Mouse (Mus musculus) lung, embryonic 15.5 days (tissue): ENCODE data around the gene Echs1. TPM values are rescaled to one million over a fixed set of nuclear protein-coding genes. Genes with fewer than 3 reads are reported as not detected.
A peak's percentile ranks its signal among the peaks of the same experiment; 100 is the strongest.

Source experiments
- ATAC-seq: fragments of 200-750 bp; cut with Nextera tagmentation; 2 replicates; pipeline ENCODE4 v1.8.0; 2017; ENCODE audit warnings: moderate number of reproducible peaks, borderline replicate concordance; ENCODE audit not compliant: low FRiP score, low TSS enrichment; ENCODE audit errors: extremely low read depth
- H3K27ac ChIP-seq: fragments of 300-500 bp; sonication (generic); 2 replicates; pipeline ENCODE4 v1.5.1; 2015; ENCODE audit warnings: moderate library complexity, mild to moderate bottlenecking, inconsistent platforms
- H3K27me3 ChIP-seq: fragments of 300-500 bp; sonication (generic); 2 replicates; pipeline ENCODE4 v1.6.1; 2015; ENCODE audit warnings: inconsistent platforms
- H3K36me3 ChIP-seq: fragments of 300-500 bp; sonication (generic); 2 replicates; pipeline ENCODE4 v1.6.1; 2015; ENCODE audit warnings: inconsistent platforms
- H3K4me1 ChIP-seq: fragments of 300-500 bp; sonication (generic); 2 replicates; pipeline ENCODE4 v1.6.1; 2015; ENCODE audit warnings: inconsistent platforms
- H3K4me2 ChIP-seq: fragments of 300-500 bp; sonication (generic); 2 replicates; pipeline ENCODE4 v1.6.1; 2015; ENCODE audit warnings: inconsistent platforms, mild to moderate bottlenecking, moderate library complexity
- H3K4me3 ChIP-seq: fragments of 300-500 bp; sonication (generic); 2 replicates; pipeline ENCODE4 v1.5.1; 2015; ENCODE audit warnings: mild to moderate bottlenecking, inconsistent platforms
- H3K9ac ChIP-seq: fragments of 300-500 bp; sonication (generic); 2 replicates; pipeline ENCODE4 v1.6.1; 2015; ENCODE audit warnings: inconsistent platforms
- H3K9me3 ChIP-seq: fragments of 300-500 bp; sonication (generic); 2 replicates; pipeline ENCODE4 v1.6.1; 2016; ENCODE audit warnings: inconsistent platforms
- WGBS: fragments of 180-500 bp; shearing (Covaris S2); methylation state at CpG from one replicate; pipeline ENCODE4 v1.1.7; 2015; 5-methylcytosine and 5-hydroxymethylcytosine counted together
- polyA plus RNA-seq: library from polyadenylated mRNA; unstranded; fragments of >200 nt; fragmentation: Nextera tagmentation; extraction: Ambion mirVana; gene quantifications from 2 replicates; pipeline ENCODE4 v1.2.1, GENCODE M21; 2015

Gene Echs1
- polyA plus RNA-seq, 1 experiment from 2014 or later, result 147 TPM

DNA sequence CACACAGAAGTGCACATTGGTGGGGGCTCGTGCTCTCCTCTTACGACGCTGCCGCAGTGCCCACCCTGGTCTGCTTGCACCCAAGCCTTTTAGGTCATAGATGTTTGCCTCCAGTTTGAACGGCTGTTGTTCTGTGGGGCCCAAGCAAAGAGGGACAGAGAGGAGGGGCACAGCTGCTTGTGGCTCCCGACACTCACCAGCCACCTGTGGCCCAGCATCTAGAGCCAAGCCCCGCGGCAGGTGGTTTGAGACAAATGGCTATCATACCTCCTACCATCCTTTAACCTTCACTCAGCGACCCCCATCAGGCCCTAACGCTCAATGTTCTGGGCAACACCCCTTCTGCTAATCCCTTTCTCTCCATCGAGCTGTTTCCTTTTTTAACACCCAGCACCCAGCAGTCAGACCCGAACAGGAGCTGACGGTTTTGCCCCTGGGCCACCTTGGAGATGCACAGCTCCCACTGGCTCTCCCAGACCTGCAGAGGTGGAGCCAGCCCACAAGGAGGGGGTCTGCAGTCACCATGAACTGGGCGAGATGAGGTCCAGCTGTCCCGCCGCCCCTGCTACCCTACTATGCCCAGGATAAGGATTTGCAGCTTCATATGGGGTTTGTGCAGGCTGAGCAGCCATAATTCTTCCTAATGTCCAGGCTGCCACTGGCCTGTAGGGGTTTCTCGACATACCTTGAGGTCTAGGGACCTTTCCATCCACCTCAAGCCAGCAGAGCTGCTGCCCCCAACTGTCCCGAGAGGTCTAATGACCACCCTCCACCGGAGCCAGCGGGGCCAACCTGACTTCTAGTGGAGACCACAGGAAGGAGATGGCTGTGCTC, 34.7 kb downstream of the Echs1 start:
- Histone ChIP-seq H3K4me2 (no peak overlapping the region), H3K4me3 (no peak overlapping the region), H3K9me3 (no peaks in the 10 kb centered on the region), H3K4me1 (no peaks in the 10 kb centered on the region), H3K36me3 (no peaks in the 10 kb centered on the region), H3K27me3 (peaks cover 42% of the 10 kb centered on the region), H3K9ac (no peak overlapping the region), H3K27ac (no peak overlapping the region)
- WGBS, result 22% methylated on average over 20 of the region's 20 CpGs
- ATAC-seq, result 0 out of 2 replicates have a peak, but pooled peaks have one; percentile 5

- 1% methylated on average over 24 of the region's 24 CpGs for WGBS
- H3K9me3 ChIP-seq, result no peaks in the 10 kb centered on the region
- H3K4me1 ChIP-seq, result no peaks in the 10 kb centered on the region
- H3K36me3 ChIP-seq, result no peaks in the 10 kb centered on the region
- peak overlapping the region; percentile 12 for H3K4me3 ChIP-seq
- H3K9ac ChIP-seq, result no peak overlapping the region
- peaks cover 42% of the 10 kb centered on the region for H3K27me3 ChIP-seq
- ATAC-seq, result peak; percentile 75; the same call in 1 of the 2 replicates
- H3K27ac ChIP-seq, result no peak overlapping the region
- H3K4me2 ChIP-seq, result peak overlapping the region; percentile 38
These were observed 35.6 kb downstream of the Echs1 start for GRCm38 (mm10) chr7:140080503-140081156.

- H3K4me2 ChIP-seq, result no peak overlapping the region
- no peaks in the 10 kb centered on the region for H3K4me1 ChIP-seq
- H3K4me3 ChIP-seq, result no peak overlapping the region
- peaks cover 42% of the 10 kb centered on the region for H3K27me3 ChIP-seq
- no peak for ATAC-seq
- no peaks in the 10 kb centered on the region for H3K36me3 ChIP-seq
- H3K27ac ChIP-seq, result no peak overlapping the region
- H3K9me3 ChIP-seq, result no peaks in the 10 kb centered on the region
- 7% methylated on average over 5 of the region's 5 CpGs for WGBS
- H3K9ac ChIP-seq, result no peak overlapping the region
These were observed 37.6 kb downstream of the Echs1 start for GRCm38 (mm10) chr7:140078711-140079110.

GRCm38 (mm10) chr7:140077698-140078097, 38.6 kb downstream of the Echs1 start:
- Histone ChIP-seq H3K36me3 (no peaks in the 10 kb centered on the region), H3K4me3 (no peak overlapping the region), H3K9me3 (no peaks in the 10 kb centered on the region), H3K27me3 (peaks cover 42% of the 10 kb centered on the region), H3K27ac (no peak overlapping the region), H3K9ac (no peak overlapping the region), H3K4me1 (no peaks in the 10 kb centered on the region), H3K4me2 (no peak overlapping the region)
- WGBS, result 70% methylated on average over 6 of the region's 6 CpGs
- ATAC-seq, result no peak

- H3K27me3 ChIP-seq, result peaks cover 21% of the 10 kb centered on the region
- H3K36me3 ChIP-seq, result no peaks in the 10 kb centered on the region
- peak overlapping the region; percentile 32 for H3K4me3 ChIP-seq
- peak overlapping the region; percentile 55 for H3K4me2 ChIP-seq
- ATAC-seq, result peak; percentile 51; the same call in 1 of the 2 replicates
- 26% methylated on average over 38 of the region's 39 CpGs for WGBS
- H3K9ac ChIP-seq, result 0 out of 2 replicates have a peak overlapping the region, but pooled peaks have one; percentile 10
- H3K27ac ChIP-seq, result no peak overlapping the region
- no peaks in the 10 kb centered on the region for H3K9me3 ChIP-seq
- no peaks in the 10 kb centered on the region for H3K4me1 ChIP-seq
These were observed 46.1 kb downstream of the Echs1 start for GRCm38 (mm10) chr7:140070042-140070711.

DNA sequence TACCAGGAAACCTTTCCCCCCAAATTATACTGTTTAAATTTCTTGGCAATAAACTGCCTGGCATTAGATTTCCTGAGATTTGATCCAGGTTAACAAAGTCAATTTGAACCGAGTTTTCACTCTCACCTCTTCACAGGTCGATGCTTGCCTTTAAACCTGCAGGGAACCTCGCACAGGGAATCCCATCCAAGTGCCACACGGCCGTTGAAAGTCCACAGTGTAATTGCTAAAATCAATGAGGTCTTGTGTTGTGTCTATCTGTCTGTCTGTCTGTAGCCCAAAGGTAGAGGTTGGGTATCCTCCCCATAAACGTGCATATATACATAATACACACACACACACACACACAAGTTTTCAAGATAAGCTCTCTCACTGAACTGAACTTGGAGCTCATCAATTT, 48.9 kb downstream of the Echs1 start:
- Histone ChIP-seq H3K36me3 (no peaks in the 10 kb centered on the region), H3K9me3 (no peaks in the 10 kb centered on the region), H3K27me3 (peaks cover 44% of the 10 kb centered on the region), H3K4me3 (no peak overlapping the region), H3K4me1 (no peaks in the 10 kb centered on the region), H3K9ac (no peak overlapping the region), H3K27ac (no peak overlapping the region), H3K4me2 (no peak overlapping the region)
- no peak for ATAC-seq
- WGBS, result 62% methylated on average over 6 of the region's 6 CpGs

- Histone ChIP-seq H3K36me3 (no peaks in the 10 kb centered on the region), H3K27me3 (peaks cover 78% of the 10 kb centered on the region)
- 18% methylated on average over 7 of the region's 7 CpGs for WGBS
These were observed 53.2 kb downstream of the Echs1 start for GRCm38 (mm10) chr7:140063092-140063491.

DNA sequence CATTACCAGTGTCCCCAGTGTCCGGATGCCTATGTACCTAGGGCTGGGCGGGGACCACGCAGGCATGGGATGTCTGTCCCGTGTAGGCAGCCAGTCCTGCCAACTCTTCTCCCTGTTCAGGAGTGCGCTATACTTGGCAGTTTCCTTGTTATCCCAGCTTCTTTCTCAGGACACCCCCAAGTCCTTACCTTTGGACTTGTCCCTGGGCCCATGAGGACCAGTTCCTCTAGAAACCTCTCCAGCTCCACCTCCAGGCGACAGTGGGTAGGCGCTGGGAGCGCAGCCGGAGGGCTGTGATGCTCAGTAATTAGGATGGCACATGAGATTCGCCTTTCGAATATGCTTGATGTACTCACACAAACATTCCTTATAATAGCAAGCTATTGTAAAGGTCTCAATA, 54.0 kb downstream of the Echs1 start:
- no peak overlapping the region for H3K9ac ChIP-seq
- H3K27ac ChIP-seq, result no peak overlapping the region
- no peaks in the 10 kb centered on the region for H3K36me3 ChIP-seq
- no peak overlapping the region for H3K4me2 ChIP-seq
- ATAC-seq, result no peak
- WGBS, result 19% methylated on average over 11 of the region's 11 CpGs
- H3K27me3 ChIP-seq, result peaks cover 86% of the 10 kb centered on the region
- no peak overlapping the region for H3K4me3 ChIP-seq
- H3K9me3 ChIP-seq, result no peaks in the 10 kb centered on the region
- peaks cover 12% of the 10 kb centered on the region for H3K4me1 ChIP-seq

More at GRCm38 (mm10) chr7:140063092-140063491, 53.2 kb downstream of the Echs1 start:
- ATAC-seq, result no peak
- H3K9ac ChIP-seq, result no peak overlapping the region
- no peak overlapping the region for H3K27ac ChIP-seq
- no peak overlapping the region for H3K4me3 ChIP-seq
- H3K4me2 ChIP-seq, result no peak overlapping the region
- no peaks in the 10 kb centered on the region for H3K9me3 ChIP-seq
- H3K4me1 ChIP-seq, result peaks cover 12% of the 10 kb centered on the region

DNA sequence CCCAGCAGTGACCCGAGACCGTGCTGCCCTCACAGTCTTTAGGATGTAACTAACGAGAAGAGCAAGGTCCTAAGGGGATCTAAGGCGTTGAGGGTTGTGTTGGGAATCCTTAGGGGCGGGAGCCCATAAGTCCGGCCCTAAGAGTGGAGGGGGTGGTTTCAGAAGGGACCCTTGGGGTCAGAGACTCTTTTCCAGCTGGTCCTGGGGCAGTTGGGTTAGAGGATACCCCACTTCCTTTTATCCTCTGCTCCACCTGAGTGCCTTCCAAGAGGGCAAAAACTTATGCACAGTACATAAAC, 54.5 kb downstream of the Echs1 start:
- no peak; the same call in 1 of the 2 replicates for ATAC-seq
- Histone ChIP-seq H3K4me2 (peak overlapping the region; percentile 62), H3K36me3 (no peaks in the 10 kb centered on the region), H3K4me3 (no peak overlapping the region), H3K27me3 (peaks cover 91% of the 10 kb centered on the region), H3K9me3 (no peaks in the 10 kb centered on the region), H3K9ac (no peak overlapping the region), H3K27ac (no peak overlapping the region), H3K4me1 (peaks cover 12% of the 10 kb centered on the region)
- WGBS, result 4% methylated on average over 6 of the region's 6 CpGs

GRCm38 (mm10) chr7:140060936-140061831, 55.1 kb downstream of the Echs1 start:
- H3K4me1 ChIP-seq, result peaks cover 12% of the 10 kb centered on the region
- 0 out of 2 replicates have a peak, but pooled peaks have one; percentile 12 for ATAC-seq
- H3K27me3 ChIP-seq, result peaks cover 97% of the 10 kb centered on the region
- H3K27ac ChIP-seq, result no peak overlapping the region
- no peaks in the 10 kb centered on the region for H3K36me3 ChIP-seq
- H3K4me2 ChIP-seq, result peak overlapping the region; percentile 62
- peak overlapping the region; percentile 36 for H3K4me3 ChIP-seq
- WGBS, result under 1% methylated on average over 47 of the region's 47 CpGs
- no peaks in the 10 kb centered on the region for H3K9me3 ChIP-seq
- no peak overlapping the region for H3K9ac ChIP-seq

DNA sequence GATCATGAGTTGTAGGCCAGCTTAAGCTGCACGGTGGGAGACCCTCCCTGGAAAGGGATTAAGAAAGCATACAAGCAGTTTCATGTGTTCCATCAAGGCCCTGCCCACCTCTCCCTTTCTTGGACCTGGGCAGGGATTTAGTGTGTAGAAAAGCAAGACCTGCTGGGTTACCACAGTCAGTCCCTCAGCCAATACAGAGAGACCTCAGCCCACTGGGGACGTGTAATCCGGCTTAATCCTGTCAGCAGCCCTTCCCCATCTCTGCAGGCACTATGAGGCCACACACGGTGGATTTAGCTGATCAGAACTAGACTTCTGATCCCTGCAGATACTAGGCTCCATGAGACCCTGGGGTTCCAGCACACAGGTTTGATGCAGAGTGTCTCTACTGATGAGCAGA, 56.7 kb downstream of the Echs1 start:
- Histone ChIP-seq H3K4me2 (no peak overlapping the region), H3K4me3 (no peak overlapping the region), H3K9ac (no peak overlapping the region), H3K27me3 (peaks cover 96% of the 10 kb centered on the region), H3K9me3 (no peaks in the 10 kb centered on the region), H3K4me1 (peaks cover 12% of the 10 kb centered on the region), H3K27ac (no peak overlapping the region), H3K36me3 (no peaks in the 10 kb centered on the region)
- no peak for ATAC-seq
- 36% methylated on average over 4 of the region's 4 CpGs for WGBS
